Mouse (Mus musculus) yolk sac, embryonic 10.5 days (tissue): ENCODE measurements around the gene Ccdc27.

ENCODE experiments used
- DNase-seq: peaks from one replicate; pipeline ENCODE4 v3.0.0-alpha.2; 2017; ENCODE audit warnings: low spot score

Gene Ccdc27

GRCm38 (mm10) chr4:154042577-154042976, at the start of gene Ccdc27:
Gene Ccdc27 (minus strand): TSS chr4:154042677.
- no peak for DNase-seq

GRCm38 (mm10) chr4:154091356-154091755, 48.9 kb upstream of the Ccdc27 start:
- DNase-seq = no peak

GRCm38 (mm10) chr4:154089205-154089604, 46.7 kb upstream of the Ccdc27 start:
- no peak for DNase-seq

GRCm38 (mm10) chr4:154086436-154086835, 44.0 kb upstream of the Ccdc27 start:
- DNase-seq = no peak

- no peak for DNase-seq
These were observed 43.4 kb upstream of the Ccdc27 start for GRCm38 (mm10) chr4:154085856-154086255.

GRCm38 (mm10) chr4:154081974-154082373, 39.5 kb upstream of the Ccdc27 start:
- DNase-seq = no peak

- DNase-seq = no peak
These were observed 38.5 kb upstream of the Ccdc27 start for GRCm38 (mm10) chr4:154081021-154081420.

GRCm38 (mm10) chr4:154080211-154080610, 37.7 kb upstream of the Ccdc27 start:
- DNase-seq = no peak

GRCm38 (mm10) chr4:154071941-154072340, 29.5 kb upstream of the Ccdc27 start:
- no peak for DNase-seq

GRCm38 (mm10) chr4:154071521-154071920, 29.0 kb upstream of the Ccdc27 start:
- no peak for DNase-seq

GRCm38 (mm10) chr4:154070896-154071295, 28.4 kb upstream of the Ccdc27 start:
- peak; percentile 35 for DNase-seq

GRCm38 (mm10) chr4:154064827-154065773, 22.6 kb upstream of the Ccdc27 start:
- no peak for DNase-seq

GRCm38 (mm10) chr4:154057696-154058095, 15.2 kb upstream of the Ccdc27 start:
- DNase-seq = no peak

- DNase-seq = no peak
These were observed 14.2 kb upstream of the Ccdc27 start for GRCm38 (mm10) chr4:154056661-154057060.

- DNase-seq = no peak
These were observed 13.6 kb upstream of the Ccdc27 start for GRCm38 (mm10) chr4:154056046-154056445.

- no peak for DNase-seq
These were observed 13.0 kb upstream of the Ccdc27 start for GRCm38 (mm10) chr4:154055482-154055881.

GRCm38 (mm10) chr4:154053065-154053464, 10.6 kb upstream of the Ccdc27 start:
- no peak for DNase-seq

GRCm38 (mm10) chr4:154051401-154051800, 8.9 kb upstream of the Ccdc27 start:
- DNase-seq = no peak

- no peak for DNase-seq
These were observed 3.4 kb upstream of the Ccdc27 start for GRCm38 (mm10) chr4:154045837-154046236.

GRCm38 (mm10) chr4:154037123-154037522, 5.4 kb downstream of the Ccdc27 start:
- no peak for DNase-seq

GRCm38 (mm10) chr4:154028646-154029045, 13.8 kb downstream of the Ccdc27 start:
- no peak for DNase-seq

GRCm38 (mm10) chr4:154028066-154028465, 14.4 kb downstream of the Ccdc27 start:
- DNase-seq = no peak

- DNase-seq = no peak
These were observed 16.1 kb downstream of the Ccdc27 start for GRCm38 (mm10) chr4:154026441-154026761.
